Mouse (Mus musculus) heart, embryonic 11.5 days (tissue): Measurements from ENCODE around the gene Mdm2. TPM values are rescaled to one million over a fixed set of nuclear protein-coding genes. Genes with fewer than 3 reads are reported as not detected.
"Not testable (repeated sequence)": the region's sequence is repeated elsewhere in the genome, so short reads cannot be mapped to it uniquely, and the experiment has no call there.

Source experiments
- ATAC-seq: fragments of 200-750 bp; cut with Nextera tagmentation; replicated peaks from 2 replicates; pipeline ENCODE4 v1.8.0; 2017; ENCODE audit warnings: moderate library complexity; ENCODE audit not compliant: insufficient number of reproducible peaks, low FRiP score, low TSS enrichment
- H3K27ac ChIP-seq: fragments of 300-500 bp; sonication (generic); 2 replicates; pipeline ENCODE4 v1.5.1; 2014; ENCODE audit warnings: mild to moderate bottlenecking, low read depth, low read length
- H3K27me3 ChIP-seq: fragments of 300-500 bp; sonication (generic); 2 replicates; pipeline ENCODE4 v1.6.1; 2014; ENCODE audit warnings: mild to moderate bottlenecking, low read length, mixed read lengths; ENCODE audit not compliant: control insufficient read depth, insufficient read depth
- H3K36me3 ChIP-seq: fragments of 300-500 bp; sonication (generic); 2 replicates; pipeline ENCODE4 v1.6.1; 2014; ENCODE audit warnings: mild to moderate bottlenecking, low read length, moderate library complexity, mixed read lengths; ENCODE audit not compliant: control insufficient read depth, insufficient read depth
- H3K4me1 ChIP-seq: fragments of 300-500 bp; sonication (generic); 2 replicates; pipeline ENCODE4 v1.6.1; 2014; ENCODE audit warnings: low read length; ENCODE audit not compliant: control insufficient read depth, insufficient read depth
- H3K4me2 ChIP-seq: fragments of 300-500 bp; sonication (generic); 2 replicates; pipeline ENCODE4 v1.6.1; 2014; ENCODE audit warnings: mild to moderate bottlenecking, moderate library complexity
- H3K4me3 ChIP-seq: fragments of 300-500 bp; sonication (generic); 2 replicates; pipeline ENCODE4 v1.5.1; 2014; ENCODE audit warnings: low read depth, low read length
- H3K9ac ChIP-seq: fragments of 300-500 bp; sonication (generic); 2 replicates; pipeline ENCODE4 v1.6.1; 2014; ENCODE audit warnings: mild to moderate bottlenecking, low read depth, low read length, moderate library complexity
- H3K9me3 ChIP-seq: fragments of 300-500 bp; sonication (generic); replicated peaks from 2 replicates; pipeline ENCODE4 v1.6.1; 2016; ENCODE audit warnings: low read length; ENCODE audit not compliant: control insufficient read depth
- WGBS: fragments of 180-500 bp; shearing (Covaris S2); extraction: QIAGEN DNeasy Blood & Tissue Kit; methylation state at CpG from one replicate; pipeline ENCODE4 v1.1.7; 2014; ENCODE audit not compliant: insufficient replicate concordance; 5-methylcytosine and 5-hydroxymethylcytosine counted together
- polyA plus RNA-seq: library from polyadenylated mRNA; unstranded; fragments of >200 nt; fragmentation: Nextera tagmentation; extraction: Ambion mirVana; gene quantifications from 2 replicates; pipeline ENCODE4 v1.2.1, GENCODE M21; 2014

Mdm2 gene
- polyA plus RNA-seq, 1 experiment from 2014 or later: 62.2 TPM

GRCm38 (mm10) chr10:117749787-117750343, 39.3 kb upstream of the Mdm2 start:
- Histone ChIP-seq H3K9ac (no peak overlapping the region), H3K27ac (no peak overlapping the region), H3K36me3 (peaks cover 21% of the 10 kb centered on the region), H3K4me3 (no peak overlapping the region), H3K27me3 (no peaks in the 10 kb centered on the region), H3K4me2 (no peak overlapping the region), H3K9me3 (no peaks in the 10 kb centered on the region), H3K4me1 (no peaks in the 10 kb centered on the region)
- no peak for ATAC-seq
- 94% methylated on average over 14 of the region's 14 CpGs for WGBS

DNA sequence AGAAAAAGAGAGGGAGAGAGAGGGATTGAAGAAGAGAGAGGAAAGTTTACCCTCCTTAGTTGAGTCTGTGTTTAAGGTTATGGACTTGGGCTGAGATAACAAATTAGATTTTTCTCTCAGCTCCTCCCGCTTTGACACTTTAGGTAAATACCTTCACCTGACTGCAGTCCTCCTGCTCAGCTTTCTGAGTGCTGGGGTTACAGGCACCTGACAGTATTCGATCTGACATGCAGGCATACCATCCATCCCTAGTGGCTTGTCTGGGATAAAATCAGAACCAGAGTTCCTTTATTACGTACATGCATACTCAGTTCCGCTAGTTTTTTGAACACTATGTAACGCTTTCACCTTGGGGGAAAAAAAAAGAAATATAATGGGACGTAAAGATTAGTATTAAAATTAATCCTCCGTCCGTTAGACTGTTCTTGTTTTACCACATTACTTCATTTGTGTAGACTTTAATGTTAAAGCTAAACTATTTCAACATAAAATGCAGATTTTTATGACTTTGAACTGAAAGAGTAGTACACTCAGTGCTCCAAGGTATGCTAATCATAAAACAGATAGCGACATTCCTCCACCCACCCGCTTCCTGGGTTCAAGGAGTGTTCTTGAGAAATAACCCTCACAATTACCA, 38.6 kb upstream of the Mdm2 start:
- no peak for ATAC-seq
- peaks cover 19% of the 10 kb centered on the region for H3K36me3 ChIP-seq
- H3K27me3 ChIP-seq: no peaks in the 10 kb centered on the region
- no peak overlapping the region for H3K4me2 ChIP-seq
- WGBS: 95% methylated on average over 10 of the region's 10 CpGs
- no peak overlapping the region for H3K27ac ChIP-seq
- no peak overlapping the region for H3K4me3 ChIP-seq
- H3K9ac ChIP-seq: no peak overlapping the region
- H3K4me1 ChIP-seq: no peaks in the 10 kb centered on the region
- no peaks in the 10 kb centered on the region for H3K9me3 ChIP-seq

DNA sequence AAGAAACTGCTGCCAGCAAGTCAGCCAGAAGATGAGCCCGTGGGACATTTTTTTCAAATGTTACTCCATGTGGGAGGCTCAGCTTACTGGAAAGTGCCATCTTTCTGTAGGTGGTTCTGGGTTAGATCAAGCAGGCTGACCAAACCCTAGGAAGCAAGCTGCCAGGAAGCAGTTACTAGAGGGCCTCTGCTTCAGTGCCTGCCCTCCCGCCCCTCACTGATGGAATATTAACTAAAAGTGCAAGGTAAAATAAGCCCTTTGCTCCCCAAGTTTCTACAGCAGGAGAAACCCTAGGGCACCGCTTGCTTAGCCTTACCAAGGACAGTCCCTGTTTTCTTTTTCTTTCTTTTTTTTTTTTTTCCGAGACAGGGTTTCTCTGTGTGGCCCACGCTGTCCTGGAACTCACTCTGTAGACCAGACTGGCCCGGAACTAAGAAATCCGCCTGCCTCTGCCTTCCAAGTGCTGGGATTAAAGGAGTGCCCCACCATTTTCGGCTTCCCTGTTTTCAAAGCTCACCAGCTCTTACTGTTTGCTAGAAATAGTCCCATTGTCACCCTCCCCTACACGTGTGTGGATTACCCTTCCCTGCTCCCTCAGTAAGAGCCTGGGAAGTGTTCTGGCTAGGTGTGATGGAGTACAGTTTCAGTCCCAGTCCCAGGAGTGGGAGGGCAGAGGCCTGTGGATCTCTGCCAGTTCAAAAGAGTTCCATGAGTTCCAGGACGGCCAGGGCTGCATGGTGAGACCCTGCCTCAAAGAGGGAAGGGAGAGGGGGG, 37.9 kb upstream of the Mdm2 start:
- 90% methylated on average over 10 of the region's 10 CpGs for whole genome bisulfite sequencing
- peaks cover 19% of the 10 kb centered on the region for H3K36me3 ChIP-seq
- ATAC-seq: no peak
- no peak overlapping the region for H3K4me2 ChIP-seq
- H3K4me1 ChIP-seq: no peaks in the 10 kb centered on the region
- no peaks in the 10 kb centered on the region for H3K27me3 ChIP-seq
- H3K9me3 ChIP-seq: no peaks in the 10 kb centered on the region
- no peak overlapping the region for H3K4me3 ChIP-seq
- H3K9ac ChIP-seq: no peak overlapping the region
- no peak overlapping the region for H3K27ac ChIP-seq

GRCm38 (mm10) chr10:117747711-117748110, 37.2 kb upstream of the Mdm2 start:
- Histone ChIP-seq H3K27me3 (no peaks in the 10 kb centered on the region), H3K4me3 (no peak overlapping the region), H3K4me2 (no peak overlapping the region), H3K27ac (no peak overlapping the region), H3K36me3 (peaks cover 19% of the 10 kb centered on the region), H3K9ac (no peak overlapping the region), H3K9me3 (no peaks in the 10 kb centered on the region), H3K4me1 (no peaks in the 10 kb centered on the region)
- ATAC-seq: no peak
- 85% methylated on average over 7 of the region's 7 CpGs for WGBS

- Histone ChIP-seq H3K4me1 (peaks cover 4% of the 10 kb centered on the region; the same call in 1 of the 2 replicates), H3K4me3 (peak within 1 kb of the TSS; percentile 55), H3K27ac (peak within 1 kb of the TSS; percentile 10; the same call in 1 of the 2 replicates), H3K9ac (peak within 1 kb of the TSS; percentile 76), H3K4me2 (peak within 1 kb of the TSS; percentile 90), H3K36me3 (peaks cover 15% of the 10 kb centered on the region), H3K9me3 (no peaks in the 10 kb centered on the region), H3K27me3 (no peaks in the 10 kb centered on the region)
- 12% methylated on average over 46 of the region's 46 CpGs for WGBS
- ATAC-seq: peak; percentile 96
Observed at GRCm38 (mm10) chr10:117746297-117746883, 35.8 kb upstream of the Mdm2 start, which contains the start of gene Slc35e3. Gene Slc35e3, minus strand, starts transcription at chr10:117746365.

- peak overlapping the region; percentile 90 for H3K4me2 ChIP-seq
- under 1% methylated on average over 16 of the region's 46 CpGs for WGBS
- peak; percentile 23; the same call in 1 of the 2 replicates for ATAC-seq
- not testable (repeated sequence) for H3K9me3 ChIP-seq, H3K27me3 ChIP-seq, H3K4me1 ChIP-seq, H3K36me3 ChIP-seq, H3K27ac ChIP-seq
- peak overlapping the region; percentile 55 for H3K4me3 ChIP-seq
- H3K9ac ChIP-seq: peak overlapping the region; percentile 76
Observed at GRCm38 (mm10) chr10:117745570-117746296, 35.2 kb upstream of the Mdm2 start.

DNA sequence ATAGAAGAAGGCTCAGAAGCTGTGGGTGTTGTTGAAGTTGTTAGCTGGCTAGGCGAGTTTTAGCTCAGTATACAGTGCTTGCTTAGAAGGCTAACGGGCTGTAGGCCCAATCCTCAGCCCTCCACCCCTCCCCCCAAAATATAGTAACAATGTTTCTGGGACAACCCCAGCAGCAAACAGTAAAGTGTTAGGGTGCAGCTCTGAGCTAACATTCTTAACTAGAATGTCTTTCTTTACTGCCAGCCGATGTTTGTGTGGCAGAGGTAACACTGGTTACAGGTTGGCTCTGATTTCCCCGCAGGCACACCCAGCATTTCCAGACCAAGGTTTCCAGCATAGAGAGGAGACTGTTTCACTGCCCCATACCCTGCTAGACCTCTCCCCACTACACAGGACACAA, 33.4 kb upstream of the Mdm2 start:
- Histone ChIP-seq H3K9ac (no peak overlapping the region), H3K27me3 (no peaks in the 10 kb centered on the region), H3K36me3 (peaks cover 3% of the 10 kb centered on the region; the same call in 1 of the 2 replicates), H3K4me1 (peaks cover 6% of the 10 kb centered on the region), H3K4me3 (no peak overlapping the region), H3K9me3 (no peaks in the 10 kb centered on the region), H3K27ac (peak overlapping the region; percentile 59), H3K4me2 (no peak overlapping the region)
- whole genome bisulfite sequencing: 80% methylated on average over 4 of the region's 4 CpGs
- no peak for ATAC-seq

DNA sequence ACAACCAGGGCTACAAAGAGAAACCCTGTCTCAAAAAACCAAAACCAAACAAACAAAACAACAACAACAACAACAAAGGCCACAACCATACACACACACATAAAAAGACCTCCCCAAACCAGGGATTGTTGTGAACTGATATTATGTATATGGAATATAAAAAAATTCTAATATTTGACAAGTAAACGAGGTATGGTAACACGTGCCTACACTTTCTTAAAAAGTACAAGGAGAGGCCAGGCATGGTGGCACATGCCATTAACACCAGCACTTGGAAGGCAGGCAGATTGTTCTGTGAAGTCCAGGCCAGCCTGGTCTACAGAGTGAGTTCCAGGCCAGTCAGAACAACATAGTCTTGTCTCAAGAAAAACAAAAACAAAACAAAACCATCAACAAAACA, 32.6 kb upstream of the Mdm2 start:
- peaks cover 6% of the 10 kb centered on the region for H3K4me1 ChIP-seq
- 90% methylated on average over 2 of the region's 2 CpGs for WGBS
- no peak overlapping the region for H3K9ac ChIP-seq
- no peak overlapping the region for H3K4me3 ChIP-seq
- H3K36me3 ChIP-seq: peaks cover 6% of the 10 kb centered on the region; the same call in 1 of the 2 replicates
- H3K4me2 ChIP-seq: no peak overlapping the region
- H3K9me3 ChIP-seq: no peaks in the 10 kb centered on the region
- no peaks in the 10 kb centered on the region for H3K27me3 ChIP-seq
- no peak overlapping the region for H3K27ac ChIP-seq
- no peak for ATAC-seq
